Mouse (Mus musculus) midbrain, embryonic 15.5 days (tissue): ENCODE results near the gene Zfp949. TPM values are rescaled to one million over a fixed set of nuclear protein-coding genes. Genes with fewer than 3 reads are reported as not detected.

Experiments
- polyA plus RNA-seq: library from polyadenylated mRNA; unstranded; fragments of >200 nt; fragmentation: Nextera tagmentation; extraction: Ambion mirVana; gene quantifications from 2 replicates; pipeline ENCODE4 v1.2.1, GENCODE M21; 2015

Zfp949 gene
- polyA plus RNA-seq, 1 experiment from 2014 or later: 22.2 TPM

Other genes starting within 250 kb of the Zfp949 start
- gene Nt5e, start 220.8 kb upstream of the Zfp949 start, polyA plus RNA-seq: 0.95 and 1.3 TPM in 2 replicates
- gene Snx14, start 109.1 kb upstream of the Zfp949 start, polyA plus RNA-seq: 33.7 and 36.2 TPM in 2 replicates
- gene Gm20537, start 91.4 kb upstream of the Zfp949 start, polyA plus RNA-seq: 0.50 and 1.0 TPM in 2 replicates
- 75.2 and 82.5 TPM in 2 replicates for gene Syncrip, start 65.4 kb upstream of the Zfp949 start, polyA plus RNA-seq
- gene Trim43a, start 32.9 kb downstream of the Zfp949 start, polyA plus RNA-seq: 0.17 and 0.19 TPM in 2 replicates
- 36.3 and 42.0 TPM in 2 replicates for gene Mthfsl, start 172.3 kb downstream of the Zfp949 start, polyA plus RNA-seq
- gene Bcl2a1d, start 183.9 kb downstream of the Zfp949 start, polyA plus RNA-seq: not detected in 2 replicates